Mouse (Mus musculus) MEL-GATA-1-ER (cell line): ENCODE measurements around the gene Gm1993.
"Not testable (repeated sequence)": the region's sequence is repeated elsewhere in the genome, so short reads cannot be mapped to it uniquely, and the experiment has no call there.

Experiments
- DNase-seq: peaks from one replicate; pipeline ENCODE4 v3.0.0-alpha.2; 2012; ENCODE audit warnings: low read depth; ENCODE audit errors: extremely low read depth

Gene Gm1993

DNA sequence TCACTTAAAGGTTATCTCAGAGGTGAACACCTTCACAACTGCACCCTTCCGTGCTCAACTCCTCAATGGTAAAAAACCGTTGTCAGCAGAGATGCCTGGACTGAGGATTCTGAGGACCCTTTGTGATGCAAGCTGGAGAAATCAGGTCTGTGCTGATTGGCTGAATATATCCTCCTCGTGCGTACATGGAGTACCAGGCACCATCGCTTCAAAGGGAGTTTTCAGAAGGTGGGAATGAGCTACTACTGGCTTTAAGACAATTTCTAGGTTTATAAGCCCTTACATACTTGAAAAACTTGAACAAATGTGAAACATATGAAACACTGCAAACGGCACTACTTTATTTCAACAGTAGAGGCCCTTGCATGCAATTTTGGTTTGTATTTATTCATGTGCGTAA lies at the start of gene Gm1993:
TSS of gene Gm1993 (minus strand) at position 101 of the 400 bp plus-strand sequence.
- not testable (repeated sequence) for DNase-seq
